Mouse (Mus musculus) kidney, postnatal 4 days (tissue): ENCODE data around the gene Olfr1028.

ENCODE experiments used
- DNase-seq, 2 experiments: peaks; one replicate each; pipeline ENCODE4 v3.0.0; 2021; ENCODE audit warnings: mixed read lengths in 2 of 2

Olfr1028 gene

GRCm38 (mm10) chr2:85950137-85950536 lies at the start of gene Olfr1028:
Olfr1028 (plus strand) TSS chr2:85950437.
- no peak for DNase-seq

- DNase-seq = no peak
Measured at GRCm38 (mm10) chr2:85904952-85905351, 45.3 kb upstream of the Olfr1028 start, which contains the start of gene Olfr1024. Olfr1024 (minus strand) TSS chr2:85905052.

- no peak for DNase-seq
Measured at GRCm38 (mm10) chr2:85913197-85913596, 37.0 kb upstream of the Olfr1028 start.

- no peak for DNase-seq
Measured at GRCm38 (mm10) chr2:85914893-85915292, 35.3 kb upstream of the Olfr1028 start, which contains the start of gene Olfr1025-ps1. Olfr1025-ps1 (plus strand) TSS chr2:85915193.

- DNase-seq = no peak
Measured at GRCm38 (mm10) chr2:85921258-85921657, 29.0 kb upstream of the Olfr1028 start, which contains the start of gene Olfr1026. Olfr1026 (plus strand) TSS chr2:85921558.

- no peak for DNase-seq
Measured at GRCm38 (mm10) chr2:85973595-85973994, 23.4 kb downstream of the Olfr1028 start, which contains the start of gene Olfr1029. Olfr1029 (plus strand) TSS chr2:85973895.

GRCm38 (mm10) chr2:85978976-85979375 lies 28.7 kb downstream of the Olfr1028 start, which contains the start of gene Olfr1030:
Olfr1030 (plus strand) TSS chr2:85979276.
- DNase-seq = no peak

GRCm38 (mm10) chr2:85990004-85990403 lies 39.8 kb downstream of the Olfr1028 start, which contains the start of gene Olfr1031:
Olfr1031 (plus strand) TSS chr2:85990304.
- no peak for DNase-seq
